Mouse (Mus musculus): Measurements from ENCODE around the gene Alkbh4. TPM values are rescaled to one million over a fixed set of nuclear protein-coding genes. Genes with fewer than 3 reads are reported as not detected.

Alkbh4 gene
- polyA plus RNA-seq, 1 experiment from 2014 or later = 29.7 TPM

- H3K9me3 ChIP-seq = peaks cover 6% of the 10 kb centered on the region; the same call in 1 of the 2 replicates
- H3K4me2 ChIP-seq (replicated peaks) = peak within 1 kb of the TSS; percentile 92
- peak within 1 kb of the TSS; percentile 77 for H3K9ac ChIP-seq
- 0 out of 2 replicates have a peak, but pooled peaks cover 12% of the 10 kb centered on the region for H3K36me3 ChIP-seq
- H3K4me3 ChIP-seq = peak within 1 kb of the TSS; percentile 59
- peak; percentile 90 for ATAC-seq (ENCODE audit: low FRiP score, low read depth)
- H3K27ac ChIP-seq = no peak within 1 kb of the TSS; the same call in 1 of the 2 replicates
- WGBS = 4% methylated on average over 49 of the region's 49 CpGs
- H3K27me3 ChIP-seq = 0 out of 2 replicates have a peak, but pooled peaks cover 6% of the 10 kb centered on the region
- peaks cover 14% of the 10 kb centered on the region for H3K4me1 ChIP-seq
Measured at GRCm38 (mm10) chr5:136170512-136171362, 34.8 kb downstream of the Alkbh4 start, which contains the start of gene Orai2. Gene Orai2, minus strand, starts transcription at chr5:136170713.

GRCm38 (mm10) chr5:136171363-136172341 lies 35.7 kb downstream of the Alkbh4 start:
- Histone ChIP-seq H3K4me3 (peak overlapping the region; percentile 59), H3K4me1 (peaks cover 14% of the 10 kb centered on the region), H3K9me3 (peaks cover 6% of the 10 kb centered on the region; the same call in 1 of the 2 replicates), H3K9ac (peak overlapping the region; percentile 77), H3K4me2 (replicated peaks) (peak overlapping the region; percentile 92), H3K27ac (no peak overlapping the region), H3K27me3 (0 out of 2 replicates have a peak, but pooled peaks cover 6% of the 10 kb centered on the region), H3K36me3 (0 out of 2 replicates have a peak, but pooled peaks cover 12% of the 10 kb centered on the region)
- 36% methylated on average over 17 of the region's 17 CpGs for WGBS
- ATAC-seq (ENCODE audit: low FRiP score, low read depth) = no peak

GRCm38 (mm10) chr5:136172939-136173338 lies 37.0 kb downstream of the Alkbh4 start:
- Histone ChIP-seq H3K36me3 (peaks cover 15% of the 10 kb centered on the region), H3K9ac (no peak overlapping the region), H3K4me1 (peaks cover 14% of the 10 kb centered on the region), H3K9me3 (peaks cover 4% of the 10 kb centered on the region; the same call in 1 of the 2 replicates), H3K27me3 (0 out of 2 replicates have a peak, but pooled peaks cover 6% of the 10 kb centered on the region), H3K4me3 (no peak overlapping the region), H3K27ac (no peak overlapping the region), H3K4me2 (replicated peaks) (no peak overlapping the region)
- WGBS = 70% methylated on average over 9 of the region's 9 CpGs
- no peak for ATAC-seq (ENCODE audit: low FRiP score, low read depth)

- no peak overlapping the region for H3K9ac ChIP-seq
- WGBS = 56% methylated on average over 9 of the region's 9 CpGs
- H3K4me3 ChIP-seq = no peak overlapping the region
Measured at GRCm38 (mm10) chr5:136173606-136174463, 37.9 kb downstream of the Alkbh4 start.

GRCm38 (mm10) chr5:136179594-136179993 lies 43.6 kb downstream of the Alkbh4 start:
- H3K36me3 ChIP-seq = peaks cover 73% of the 10 kb centered on the region
- ATAC-seq (ENCODE audit: low FRiP score, low read depth) = no peak

More at GRCm38 (mm10) chr5:136173606-136174463, 37.9 kb downstream of the Alkbh4 start:
- H3K4me1 ChIP-seq = peaks cover 14% of the 10 kb centered on the region
- H3K36me3 ChIP-seq = peaks cover 20% of the 10 kb centered on the region
- no peak overlapping the region for H3K27ac ChIP-seq
- H3K4me2 ChIP-seq (replicated peaks) = no peak overlapping the region
- no peaks in the 10 kb centered on the region for H3K9me3 ChIP-seq
- 0 out of 2 replicates have a peak, but pooled peaks cover 6% of the 10 kb centered on the region for H3K27me3 ChIP-seq
- no peak for ATAC-seq (ENCODE audit: low FRiP score, low read depth)

GRCm38 (mm10) chr5:136181197-136181596 lies 45.3 kb downstream of the Alkbh4 start:
- no peak overlapping the region for H3K4me2 ChIP-seq (replicated peaks)
- H3K36me3 ChIP-seq = peaks cover 88% of the 10 kb centered on the region
- H3K27me3 ChIP-seq = no peaks in the 10 kb centered on the region
- ATAC-seq (ENCODE audit: low FRiP score, low read depth) = no peak
- H3K4me3 ChIP-seq = no peak overlapping the region
- no peak overlapping the region for H3K27ac ChIP-seq
- H3K4me1 ChIP-seq = no peaks in the 10 kb centered on the region
- H3K9ac ChIP-seq = no peak overlapping the region
- WGBS = 90% methylated on average over 6 of the region's 6 CpGs
- no peaks in the 10 kb centered on the region for H3K9me3 ChIP-seq

More at GRCm38 (mm10) chr5:136179594-136179993, 43.6 kb downstream of the Alkbh4 start:
- Histone ChIP-seq H3K27ac (no peak overlapping the region), H3K4me3 (no peak overlapping the region), H3K4me2 (replicated peaks) (no peak overlapping the region), H3K27me3 (no peaks in the 10 kb centered on the region), H3K9me3 (no peaks in the 10 kb centered on the region), H3K9ac (no peak overlapping the region), H3K4me1 (no peaks in the 10 kb centered on the region)
- WGBS = 56% methylated on average over 5 of the region's 5 CpGs

- H3K4me1 ChIP-seq = no peaks in the 10 kb centered on the region
- no peak for ATAC-seq (ENCODE audit: low FRiP score, low read depth)
- H3K36me3 ChIP-seq = peaks cover 94% of the 10 kb centered on the region
- H3K9me3 ChIP-seq = no peaks in the 10 kb centered on the region
- no peak overlapping the region for H3K27ac ChIP-seq
- no peak overlapping the region for H3K4me3 ChIP-seq
- no peak overlapping the region for H3K4me2 ChIP-seq (replicated peaks)
- WGBS = 89% methylated on average over 6 of the region's 6 CpGs
- no peak overlapping the region for H3K9ac ChIP-seq
- H3K27me3 ChIP-seq = no peaks in the 10 kb centered on the region
Measured at GRCm38 (mm10) chr5:136182049-136182448, 46.1 kb downstream of the Alkbh4 start.

GRCm38 (mm10) chr5:136182830-136183229 lies 46.9 kb downstream of the Alkbh4 start:
- Histone ChIP-seq H3K4me1 (no peaks in the 10 kb centered on the region), H3K9me3 (no peaks in the 10 kb centered on the region), H3K27me3 (no peaks in the 10 kb centered on the region), H3K36me3 (peaks cover 91% of the 10 kb centered on the region), H3K4me2 (replicated peaks) (no peak overlapping the region), H3K4me3 (no peak overlapping the region), H3K9ac (no peak overlapping the region), H3K27ac (no peak overlapping the region)
- 95% methylated on average over 4 of the region's 4 CpGs for WGBS
- no peak for ATAC-seq (ENCODE audit: low FRiP score, low read depth)

- Histone ChIP-seq H3K27ac (no peak overlapping the region), H3K9me3 (no peaks in the 10 kb centered on the region), H3K36me3 (peaks cover 91% of the 10 kb centered on the region), H3K9ac (no peak overlapping the region), H3K4me3 (no peak overlapping the region), H3K4me2 (replicated peaks) (no peak overlapping the region), H3K27me3 (no peaks in the 10 kb centered on the region), H3K4me1 (no peaks in the 10 kb centered on the region)
- ATAC-seq (ENCODE audit: low FRiP score, low read depth) = no peak
- WGBS = 90% methylated on average over 7 of the region's 7 CpGs
Measured at GRCm38 (mm10) chr5:136183766-136184165, 47.8 kb downstream of the Alkbh4 start.

GRCm38 (mm10) chr5:136186723-136187122 lies 50.8 kb downstream of the Alkbh4 start:
- H3K9ac ChIP-seq = no peak overlapping the region
- H3K4me2 ChIP-seq (replicated peaks) = no peak overlapping the region
- peaks cover 89% of the 10 kb centered on the region for H3K36me3 ChIP-seq
- H3K27me3 ChIP-seq = no peaks in the 10 kb centered on the region
- no peak overlapping the region for H3K27ac ChIP-seq
- no peaks in the 10 kb centered on the region for H3K4me1 ChIP-seq
- no peaks in the 10 kb centered on the region for H3K9me3 ChIP-seq
- H3K4me3 ChIP-seq = no peak overlapping the region
- no peak for ATAC-seq (ENCODE audit: low FRiP score, low read depth)
- 42% methylated on average over 4 of the region's 4 CpGs for WGBS

Data from limb, embryonic 13.5 days (tissue).